Mouse (Mus musculus): ENCODE data around the gene Gramd1c. TPM values are rescaled to one million over a fixed set of nuclear protein-coding genes. Genes with fewer than 3 reads are reported as not detected.

The Gramd1c gene
- polyA plus RNA-seq, 1 experiment from 2014 or later: 2.1 TPM

DNA sequence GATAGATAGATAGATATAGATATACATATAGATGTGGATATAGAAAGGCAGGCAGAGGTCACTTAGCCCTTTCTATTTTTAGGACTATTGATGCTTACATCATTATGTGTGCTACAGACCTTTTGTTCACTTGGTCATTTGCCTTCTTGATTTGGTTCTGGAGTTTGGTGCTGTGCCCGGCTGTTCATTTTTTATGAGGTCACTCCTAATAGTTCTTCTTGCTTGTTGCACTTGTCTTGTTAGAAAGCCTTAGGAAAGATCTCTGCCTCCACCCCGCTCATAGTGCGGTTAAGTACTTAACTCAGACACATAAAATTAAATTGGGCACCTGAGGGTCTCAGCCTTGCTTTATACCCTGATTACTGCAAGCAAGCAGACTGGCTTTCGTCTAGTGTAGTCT lies 122.3 kb downstream of the Gramd1c start:
- WGBS: 92% methylated on average over 4 of the region's 4 CpGs
- no peak overlapping the region for H3K27ac ChIP-seq
- no peak overlapping the region for H3K4me3 ChIP-seq
- no peak for ATAC-seq
- no peaks in the 10 kb centered on the region for H3K4me1 ChIP-seq
- no peak overlapping the region for H3K4me2 ChIP-seq
- no peaks in the 10 kb centered on the region for H3K27me3 ChIP-seq
- H3K36me3 ChIP-seq (ENCODE audit: poor library complexity, severe bottlenecking): no peaks in the 10 kb centered on the region
- H3K9me3 ChIP-seq (replicated peaks): no peaks in the 10 kb centered on the region
- H3K9ac ChIP-seq: no peak overlapping the region

DNA sequence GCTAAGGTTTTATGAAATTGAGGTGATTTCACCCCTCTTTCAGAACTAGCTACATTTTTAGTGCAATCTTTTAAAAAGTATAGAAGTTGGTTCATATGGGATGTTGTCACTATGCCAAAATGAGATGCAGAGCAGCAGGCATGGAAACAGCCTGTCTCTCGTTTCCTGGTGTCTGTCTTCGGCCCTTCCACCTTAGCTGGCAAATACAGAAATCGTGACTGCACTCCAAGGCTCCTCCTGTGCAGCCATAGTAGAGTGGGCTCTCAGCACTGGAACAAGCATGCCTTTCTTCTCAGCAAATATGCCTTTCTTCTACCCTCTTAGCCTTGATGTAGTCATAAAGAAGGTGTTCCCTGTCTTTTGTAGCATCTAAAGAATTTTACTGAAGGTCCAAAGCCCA lies 127.3 kb downstream of the Gramd1c start:
- no peaks in the 10 kb centered on the region for H3K27me3 ChIP-seq
- no peak overlapping the region for H3K27ac ChIP-seq
- 84% methylated on average over 3 of the region's 3 CpGs for WGBS
- no peak overlapping the region for H3K4me3 ChIP-seq
- no peak overlapping the region for H3K4me2 ChIP-seq
- H3K9me3 ChIP-seq (replicated peaks): no peaks in the 10 kb centered on the region
- no peak for ATAC-seq
- no peak overlapping the region for H3K9ac ChIP-seq
- no peaks in the 10 kb centered on the region for H3K36me3 ChIP-seq (ENCODE audit: poor library complexity, severe bottlenecking)
- H3K4me1 ChIP-seq: no peaks in the 10 kb centered on the region

GRCm38 (mm10) chr16:43935367-43935766 lies 127.8 kb downstream of the Gramd1c start:
- 56% methylated on average over 3 of the region's 3 CpGs for WGBS
- H3K4me1 ChIP-seq: no peaks in the 10 kb centered on the region
- no peak overlapping the region for H3K4me2 ChIP-seq
- no peak for ATAC-seq
- H3K9ac ChIP-seq: no peak overlapping the region
- no peak overlapping the region for H3K27ac ChIP-seq
- no peaks in the 10 kb centered on the region for H3K9me3 ChIP-seq (replicated peaks)
- H3K27me3 ChIP-seq: no peaks in the 10 kb centered on the region
- H3K36me3 ChIP-seq (ENCODE audit: poor library complexity, severe bottlenecking): no peaks in the 10 kb centered on the region
- H3K4me3 ChIP-seq: no peak overlapping the region

DNA sequence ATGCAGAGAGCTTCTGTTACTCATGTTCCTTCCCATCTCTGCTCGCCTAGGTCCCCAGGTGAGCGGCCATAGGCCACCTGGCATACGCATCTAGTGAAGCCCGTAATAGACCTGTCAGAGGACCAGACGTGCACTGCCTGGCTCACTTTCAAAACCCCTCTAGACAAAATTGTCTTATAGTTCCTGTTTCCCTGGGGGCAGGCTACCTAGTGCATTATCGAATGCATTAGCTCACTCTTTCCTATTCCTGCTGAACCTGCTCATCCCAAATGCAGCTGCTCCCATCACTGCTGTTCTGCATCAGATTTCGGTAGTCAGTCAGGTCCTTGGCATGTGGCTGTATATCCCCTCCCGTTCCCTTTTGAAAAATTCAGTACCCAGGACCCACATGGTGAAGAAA lies 128.3 kb downstream of the Gramd1c start:
- 93% methylated on average over 8 of the region's 8 CpGs for WGBS
- Histone ChIP-seq H3K27ac (no peak overlapping the region), H3K27me3 (no peaks in the 10 kb centered on the region), H3K9ac (no peak overlapping the region), H3K4me2 (no peak overlapping the region), H3K4me1 (no peaks in the 10 kb centered on the region), H3K9me3 (replicated peaks) (no peaks in the 10 kb centered on the region), H3K4me3 (no peak overlapping the region), H3K36me3 (ENCODE audit: poor library complexity, severe bottlenecking) (no peaks in the 10 kb centered on the region)
- no peak for ATAC-seq

- H3K4me2 ChIP-seq: no peak overlapping the region
- ATAC-seq: no peak
- H3K27ac ChIP-seq: no peak overlapping the region
- no peak overlapping the region for H3K9ac ChIP-seq
- no peaks in the 10 kb centered on the region for H3K4me1 ChIP-seq
- no peaks in the 10 kb centered on the region for H3K27me3 ChIP-seq
- 92% methylated on average over 6 of the region's 6 CpGs for WGBS
- no peak overlapping the region for H3K4me3 ChIP-seq
- no peaks in the 10 kb centered on the region for H3K36me3 ChIP-seq (ENCODE audit: poor library complexity, severe bottlenecking)
- no peaks in the 10 kb centered on the region for H3K9me3 ChIP-seq (replicated peaks)
Measured at GRCm38 (mm10) chr16:43933041-43933440, 130.1 kb downstream of the Gramd1c start.

DNA sequence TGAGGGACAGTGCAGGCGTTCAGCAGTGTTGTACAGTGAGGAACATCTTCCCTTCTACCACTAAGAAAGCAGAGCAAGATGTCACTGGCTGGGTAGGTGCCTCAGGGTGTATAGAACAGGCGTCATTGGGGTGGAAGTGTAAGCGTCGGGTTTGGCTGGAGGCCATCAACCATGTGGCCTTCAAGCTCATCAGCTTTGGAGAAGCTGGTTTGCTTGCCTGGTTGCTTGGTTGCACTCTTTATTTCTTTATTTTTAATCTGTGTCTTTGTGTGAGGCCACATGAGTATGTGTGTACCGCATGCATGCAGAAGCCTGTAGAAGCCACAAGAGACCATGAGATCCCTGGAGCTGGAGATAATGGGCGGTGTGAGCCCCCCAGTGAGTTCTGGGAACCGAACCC lies 130.8 kb downstream of the Gramd1c start:
- H3K9me3 ChIP-seq (replicated peaks): no peaks in the 10 kb centered on the region
- H3K9ac ChIP-seq: no peak overlapping the region
- H3K36me3 ChIP-seq (ENCODE audit: poor library complexity, severe bottlenecking): no peaks in the 10 kb centered on the region
- 85% methylated on average over 7 of the region's 7 CpGs for WGBS
- H3K4me3 ChIP-seq: no peak overlapping the region
- ATAC-seq: no peak
- H3K27ac ChIP-seq: no peak overlapping the region
- no peaks in the 10 kb centered on the region for H3K27me3 ChIP-seq
- H3K4me1 ChIP-seq: no peaks in the 10 kb centered on the region
- no peak overlapping the region for H3K4me2 ChIP-seq

GRCm38 (mm10) chr16:43931502-43931901 lies 131.6 kb downstream of the Gramd1c start:
- no peaks in the 10 kb centered on the region for H3K9me3 ChIP-seq (replicated peaks)
- no peaks in the 10 kb centered on the region for H3K36me3 ChIP-seq (ENCODE audit: poor library complexity, severe bottlenecking)
- H3K4me1 ChIP-seq: no peaks in the 10 kb centered on the region
- H3K4me2 ChIP-seq: no peak overlapping the region
- no peak for ATAC-seq
- no peak overlapping the region for H3K4me3 ChIP-seq
- H3K27me3 ChIP-seq: no peaks in the 10 kb centered on the region
- no peak overlapping the region for H3K9ac ChIP-seq
- WGBS: 71% methylated on average over 3 of the region's 3 CpGs
- H3K27ac ChIP-seq: no peak overlapping the region

- H3K27ac ChIP-seq: no peak overlapping the region
- H3K9me3 ChIP-seq (replicated peaks): no peaks in the 10 kb centered on the region
- no peak overlapping the region for H3K9ac ChIP-seq
- no peak overlapping the region for H3K4me2 ChIP-seq
- no peaks in the 10 kb centered on the region for H3K4me1 ChIP-seq
- H3K36me3 ChIP-seq (ENCODE audit: poor library complexity, severe bottlenecking): no peaks in the 10 kb centered on the region
- H3K4me3 ChIP-seq: no peak overlapping the region
- no peak for ATAC-seq
- no peaks in the 10 kb centered on the region for H3K27me3 ChIP-seq
Measured at GRCm38 (mm10) chr16:43930577-43930976, 132.6 kb downstream of the Gramd1c start.

Small RNAs within 50 kb of the gene (microRNA-seq; reads per million reads assigned to microRNA genes)
- not detected for gene Mir3470b

Other genes with a start within 250 kb of the Gramd1c start
- 12.7 and 16.1 TPM in 2 replicates for gene Ccdc191, start 173.5 kb downstream of the Gramd1c start, polyA plus RNA-seq (2015; fragmentation: Nextera tagmentation; extraction: Ambion mirVana)
- 29.6 and 30.8 TPM in 2 replicates for gene Qtrt2, start 136.5 kb downstream of the Gramd1c start, polyA plus RNA-seq (2015; fragmentation: Nextera tagmentation; extraction: Ambion mirVana)
- gene Zdhhc23, start 83.6 kb downstream of the Gramd1c start, polyA plus RNA-seq (2015; fragmentation: Nextera tagmentation; extraction: Ambion mirVana): 0.76 and 1.2 TPM in 2 replicates
- 63.6 and 73.3 TPM in 2 replicates for gene Atp6v1a, start 76.4 kb upstream of the Gramd1c start, polyA plus RNA-seq (2015; fragmentation: Nextera tagmentation; extraction: Ambion mirVana)
- gene Naa50, start 76.5 kb upstream of the Gramd1c start, polyA plus RNA-seq (2015; fragmentation: Nextera tagmentation; extraction: Ambion mirVana): 90.4 and 95.0 TPM in 2 replicates
- gene Usf3, start 109.9 kb upstream of the Gramd1c start, polyA plus RNA-seq (2015; fragmentation: Nextera tagmentation; extraction: Ambion mirVana): 3.3 and 3.7 TPM in 2 replicates

Data from forebrain, embryonic 13.5 days (tissue).